Mouse (Mus musculus): ENCODE measurements around the gene Eda.
"Not testable (repeated sequence)": the region's sequence is repeated elsewhere in the genome, so short reads cannot be mapped to it uniquely, and the experiment has no call there.

Gene Eda

GRCm38 (mm10) chrX:100428693-100429092 lies 453.3 kb downstream of the Eda start, which contains the start of gene Otud6a:
Otud6a (plus strand) TSS chrX:100429013.
- DNase-seq, result no peak

- DNase-seq, result no peak
Measured at GRCm38 (mm10) chrX:100432311-100432710, 456.9 kb downstream of the Eda start.

DNA sequence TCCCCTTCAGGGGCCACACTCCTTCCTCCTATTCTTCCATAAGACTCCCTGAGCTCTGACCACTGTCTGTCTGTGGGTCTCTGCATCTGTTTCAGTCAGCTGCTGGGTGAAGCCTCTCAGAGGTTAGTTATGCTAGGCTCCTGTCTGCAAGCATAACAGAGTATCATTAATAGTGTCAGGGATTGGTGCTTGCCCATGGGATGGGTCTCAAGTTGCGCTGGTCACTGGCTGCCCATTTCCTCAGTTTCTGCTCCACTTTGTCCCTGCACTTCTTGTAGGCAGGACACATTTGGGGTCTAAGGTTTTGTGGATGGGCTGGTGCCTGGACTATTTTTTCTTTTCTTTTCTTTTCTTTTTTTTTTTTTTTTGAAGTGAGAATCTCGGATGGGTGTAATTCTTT lies 467.2 kb downstream of the Eda start, which contains the start of gene Awat2:
Gene Awat2 (minus strand): TSS at position 101 of the 400 bp plus-strand sequence.
- not testable (repeated sequence) for DNase-seq

DNA sequence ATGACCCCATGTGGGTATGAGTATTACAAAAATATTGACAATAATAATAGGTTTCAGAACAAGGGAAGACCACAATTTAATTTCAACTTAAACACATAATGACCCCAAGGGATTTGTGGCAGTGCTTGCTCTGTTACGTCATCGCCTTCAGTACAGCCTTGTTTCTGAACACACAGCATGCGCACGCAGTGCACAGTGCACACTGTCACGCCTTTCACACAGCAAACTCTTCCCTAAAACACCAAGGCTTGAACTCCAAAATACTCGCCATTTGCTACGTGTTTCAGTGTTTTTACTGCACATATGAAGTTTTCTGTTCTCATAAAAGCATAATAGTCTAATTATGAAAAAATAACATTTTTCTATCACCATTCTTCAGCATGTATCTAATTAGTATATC lies 468.1 kb downstream of the Eda start:
- DNase-seq, result no peak
